Comparison of ENCODE assay signal across 9 mouse cellular contexts in the genomic region with DNA sequence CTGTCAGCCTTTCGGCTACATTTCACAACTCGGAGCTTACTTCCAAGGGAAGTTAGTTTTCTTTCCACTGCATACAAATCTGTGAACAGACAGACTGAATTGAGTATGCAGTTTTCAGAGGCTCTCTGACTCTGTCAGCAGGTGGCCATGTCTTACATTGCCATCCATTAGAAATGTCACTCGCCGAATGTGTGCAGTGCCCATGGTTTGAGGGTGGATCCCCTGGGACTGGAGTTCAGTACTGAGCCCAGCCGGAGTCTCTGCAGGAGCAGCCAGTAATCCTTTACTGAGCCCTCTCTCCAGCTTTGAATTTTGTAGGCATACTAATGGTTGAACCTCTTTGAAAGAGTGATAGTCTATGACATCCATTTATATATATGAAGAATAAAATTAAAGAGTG. TPM values are rescaled to one million over a fixed set of nuclear protein-coding genes. Genes with fewer than 3 reads are reported as not detected.
DNase-seq lines count a peak whose midpoint lies in the region; ATAC-seq and TF ChIP-seq lines count a peak whose summit lies in the region.
"Had no signal": no experiment of that assay in that cellular context is flagged by ENCODE, and none has a peak within 500 bp of the region (broad histone marks: within the 10 kb centered on the region; RNA-seq: fewer than 3 reads in every experiment).

No protein-coding gene starts in this region.

- no peaks in the 10 kb centered on the region for H3K27me3 ChIP-seq in heart, postnatal 0 days (ENCODE audit: control insufficient read depth, insufficient read depth, low read length)
- H3K27me3 ChIP-seq in heart, adult 2 months (ENCODE audit: control insufficient read depth, insufficient read depth, low read length), result no peaks in the 10 kb centered on the region
- no peaks in the 10 kb centered on the region for H3K27me3 ChIP-seq in embryonic facial prominence, embryonic 10.5 days (replicated peaks; ENCODE audit: low read depth, poor library complexity, severe bottlenecking)
- H3K27me3 ChIP-seq in hindbrain, embryonic 11.5 days (ENCODE audit: control insufficient read depth, insufficient read depth, low read length), result no peaks in the 10 kb centered on the region
- H3K27me3 ChIP-seq in midbrain, embryonic 13.5 days, result no peaks in the 10 kb centered on the region

- no peak for TF ChIP-seq EP300 in heart, postnatal 0 days (IDR thresholded peaks at IDR 0.05; ENCODE audit: low read depth)
- TF ChIP-seq EP300 in heart, adult 2 months (IDR thresholded peaks at IDR 0.05; ENCODE audit: insufficient read depth, low read depth, low read length), result no peak

- H3K27ac ChIP-seq in heart, postnatal 0 days (ENCODE audit: low read depth), result no peak overlapping the region
- H3K27ac ChIP-seq in heart, adult 2 months, result no peak overlapping the region; the same call in 1 of the 2 replicates
- no peak overlapping the region for H3K27ac ChIP-seq in embryonic facial prominence, embryonic 10.5 days (replicated peaks)
- no peak overlapping the region for H3K27ac ChIP-seq in hindbrain, embryonic 11.5 days (ENCODE audit: low read depth, low read length)
- H3K27ac ChIP-seq in midbrain, embryonic 13.5 days, result no peak overlapping the region

- H3K9me3 ChIP-seq in heart, postnatal 0 days (replicated peaks; ENCODE audit: control insufficient read depth, low read length), result no peaks in the 10 kb centered on the region
- no peaks in the 10 kb centered on the region for H3K9me3 ChIP-seq in embryonic facial prominence, embryonic 10.5 days
- no peaks in the 10 kb centered on the region for H3K9me3 ChIP-seq in hindbrain, embryonic 11.5 days (ENCODE audit: control insufficient read depth, low read length)
- H3K9me3 ChIP-seq in midbrain, embryonic 13.5 days, result no peaks in the 10 kb centered on the region

- H3K36me3 ChIP-seq in heart, postnatal 0 days (replicated peaks; ENCODE audit: control insufficient read depth, insufficient read depth, low read length), result no peaks in the 10 kb centered on the region
- peaks cover 5% of the 10 kb centered on the region for H3K36me3 ChIP-seq in heart, adult 2 months (ENCODE audit: control insufficient read depth, insufficient read depth, low read length)
- peaks cover 24% of the 10 kb centered on the region for H3K36me3 ChIP-seq in embryonic facial prominence, embryonic 10.5 days (replicated peaks)
- no peaks in the 10 kb centered on the region for H3K36me3 ChIP-seq in hindbrain, embryonic 11.5 days (ENCODE audit: control insufficient read depth, insufficient read depth, low read length)
- 0 out of 2 replicates have a peak, but pooled peaks cover 5% of the 10 kb centered on the region for H3K36me3 ChIP-seq in midbrain, embryonic 13.5 days

- WGBS in heart, postnatal 0 days, result 60% methylated on average over 5 of the region's 5 CpGs
- WGBS in heart, adult 2 months, result 35% methylated on average over 5 of the region's 5 CpGs
- WGBS in embryonic facial prominence, embryonic 10.5 days, result 73% methylated on average over 5 of the region's 5 CpGs
- 50% methylated on average over 5 of the region's 5 CpGs for WGBS in hindbrain, embryonic 11.5 days
- WGBS in midbrain, embryonic 13.5 days, result 36% methylated on average over 5 of the region's 5 CpGs

- peaks cover 21% of the 10 kb centered on the region for H3K4me1 ChIP-seq in heart, postnatal 0 days (ENCODE audit: control insufficient read depth, insufficient read depth)
- peaks cover 8% of the 10 kb centered on the region for H3K4me1 ChIP-seq in heart, adult 2 months (ENCODE audit: control insufficient read depth, insufficient read depth, low read length)
- H3K4me1 ChIP-seq in embryonic facial prominence, embryonic 10.5 days, result peaks cover 35% of the 10 kb centered on the region
- peaks cover 2% of the 10 kb centered on the region; the same call in 1 of the 2 replicates for H3K4me1 ChIP-seq in hindbrain, embryonic 11.5 days (replicated peaks; ENCODE audit: control insufficient read depth, insufficient read depth, low read length)
- H3K4me1 ChIP-seq in midbrain, embryonic 13.5 days (replicated peaks), result peaks cover 39% of the 10 kb centered on the region

- peak overlapping the region; percentile 92 for H3K4me2 ChIP-seq in heart, postnatal 0 days (ENCODE audit: low read depth, low read length)
- H3K4me2 ChIP-seq in hindbrain, embryonic 11.5 days (replicated peaks; ENCODE audit: low read depth, low read length), result peak overlapping the region; percentile 64
- H3K4me2 ChIP-seq in midbrain, embryonic 13.5 days (replicated peaks), result peak overlapping the region; percentile 77

- no peak for ATAC-seq in heart, postnatal 0 days (ENCODE audit: insufficient read depth, low read depth)
- ATAC-seq in hindbrain, embryonic 11.5 days (ENCODE audit: low FRiP score), result no peak
- ATAC-seq in midbrain, embryonic 13.5 days, result no peak
- no peak for ATAC-seq in monocyte, adult 5-6 weeks (replicated peaks; ENCODE audit: insufficient number of reproducible peaks, low FRiP score, low TSS enrichment, poor library complexity, severe bottlenecking)

- no peak overlapping the region for H3K9ac ChIP-seq in heart, postnatal 0 days (replicated peaks; ENCODE audit: low read depth, low read length)
- no peak overlapping the region for H3K9ac ChIP-seq in heart, adult 2 months (ENCODE audit: low read depth, low read length)
- no peak overlapping the region for H3K9ac ChIP-seq in hindbrain, embryonic 11.5 days (ENCODE audit: low read depth, low read length)
- H3K9ac ChIP-seq in midbrain, embryonic 13.5 days (replicated peaks), result peak overlapping the region; percentile 98

- TF ChIP-seq CTCF in heart, postnatal 0 days (IDR thresholded peaks at IDR 0.05; ENCODE audit: low read depth), result no peak
- TF ChIP-seq CTCF in heart, adult 2 months (IDR thresholded peaks at IDR 0.05), result no peak

- intact Hi-C loops in heart, adult 2 months (cut with DNase I), result loop anchor here (5.0 kb wide), 1 partner anchor 186 kb away; a partner anchor contains a TSS

- DNase-seq in heart, postnatal 0 days (ENCODE audit: low spot score), result no peak
- DNase-seq in heart, adult 2 months, result no peak
- no peak for DNase-seq in embryonic facial prominence, embryonic 10.5 days (ENCODE audit: low spot score)
- peak; percentile 36 for DNase-seq in hindbrain, embryonic 11.5 days (ENCODE audit: low spot score)
- DNase-seq in adrenal gland, adult 8-10 months, result no peak
- DNase-seq in yolk sac, embryonic 10.5 days (ENCODE audit: low spot score), result no peak
- DNase-seq: layer of hippocampus, adult 9-11 months had no signal

- H3K79me2 ChIP-seq in heart, adult 2 months (replicated peaks; ENCODE audit: control insufficient read depth, insufficient read depth, low read length), result peaks cover 7% of the 10 kb centered on the region

- H3K4me3 ChIP-seq in heart, postnatal 0 days (ENCODE audit: low read depth, low read length), result no peak overlapping the region
- H3K4me3 ChIP-seq in heart, adult 2 months, result no peak overlapping the region
- peak overlapping the region; percentile 98; the same call in 1 of the 2 replicates for H3K4me3 ChIP-seq in embryonic facial prominence, embryonic 10.5 days
- peak overlapping the region; percentile 19; the same call in 1 of the 2 replicates for H3K4me3 ChIP-seq in hindbrain, embryonic 11.5 days (ENCODE audit: low read depth, low read length)
- peak overlapping the region; percentile 99 for H3K4me3 ChIP-seq in midbrain, embryonic 13.5 days (replicated peaks)

- TF ChIP-seq POLR2A in heart, adult 2 months (IDR thresholded peaks at IDR 0.05; ENCODE audit: insufficient read depth, low read depth, low read length), result no peak

RNA-seq across cellular contexts. Expression of a gene that starts 2.4 kb away (rescaled TPM):
- total RNA-seq in heart, postnatal 0 days (2014; rRNA removed; ENCODE audit: low replicate concordance), result 27.0 and 29.9 TPM in 2 replicates
- 10.3 and 10.5 TPM in 2 replicates for polyA plus RNA-seq in heart, postnatal 0 days (2015; fragmentation: Nextera tagmentation; extraction: Ambion mirVana)
- 10 to 100 TPM; 29.2 to 33.5 TPM for total RNA-seq in heart, adult 2 months (2021)
- 4.2 and 8.3 TPM in 2 replicates for polyA plus RNA-seq in heart, adult 2 months (2012; rRNA removed)
- 17.0 and 18.0 TPM in 2 replicates for polyA plus RNA-seq in embryonic facial prominence, embryonic 10.5 days (2016; fragmentation: Nextera tagmentation; extraction: Ambion mirVana)
- polyA plus RNA-seq in hindbrain, embryonic 11.5 days (2014; fragmentation: Nextera tagmentation; extraction: Ambion mirVana), result 44.5 and 49.4 TPM in 2 replicates
- 27.5 and 30.0 TPM in 2 replicates for polyA plus RNA-seq in midbrain, embryonic 13.5 days (2015; fragmentation: Nextera tagmentation; extraction: Ambion mirVana)
- 10 to 100 TPM; 24.4 to 32.9 (median 26.3) TPM for total RNA-seq in adrenal gland, adult 8-10 months (2022)
- total RNA-seq in monocyte, adult 5-6 weeks (2017), result 44.4 to 55.2 TPM (median 54.8 TPM) in 3 replicates

RNA-seq across cellular contexts. Expression of a gene that starts 17.4 kb away (rescaled TPM):
- 65.6 and 96.7 TPM in 2 replicates for total RNA-seq in heart, postnatal 0 days (2014; rRNA removed; ENCODE audit: low replicate concordance)
- 209 and 213 TPM in 2 replicates for polyA plus RNA-seq in heart, postnatal 0 days (2015; fragmentation: Nextera tagmentation; extraction: Ambion mirVana)
- 10 to 100 TPM; 39.5 to 47.3 TPM for total RNA-seq in heart, adult 2 months (2021)
- 34.6 and 47.3 TPM in 2 replicates for polyA plus RNA-seq in heart, adult 2 months (2012; rRNA removed)
- 287 and 298 TPM in 2 replicates for polyA plus RNA-seq in embryonic facial prominence, embryonic 10.5 days (2016; fragmentation: Nextera tagmentation; extraction: Ambion mirVana)
- polyA plus RNA-seq in hindbrain, embryonic 11.5 days (2014; fragmentation: Nextera tagmentation; extraction: Ambion mirVana), result 243 and 251 TPM in 2 replicates
- 213 and 220 TPM in 2 replicates for polyA plus RNA-seq in midbrain, embryonic 13.5 days (2015; fragmentation: Nextera tagmentation; extraction: Ambion mirVana)
- total RNA-seq in adrenal gland, adult 8-10 months (2022), result 10 to 100 TPM; 65.1 to 81.0 (median 68.4) TPM
- 18.9 to 40.3 TPM (median 27.6 TPM) in 3 replicates for total RNA-seq in monocyte, adult 5-6 weeks (2017)

RNA-seq across cellular contexts. Expression of a gene that starts 45.8 kb away (rescaled TPM):
- 30.2 and 128 TPM in 2 replicates for total RNA-seq in heart, postnatal 0 days (2014; rRNA removed; ENCODE audit: low replicate concordance)
- polyA plus RNA-seq in heart, postnatal 0 days (2015; fragmentation: Nextera tagmentation; extraction: Ambion mirVana), result 67.5 and 68.8 TPM in 2 replicates
- total RNA-seq in heart, adult 2 months (2021), result 10 to 100 TPM; 56.7 to 66.7 TPM
- polyA plus RNA-seq in heart, adult 2 months (2012; rRNA removed), result 70.8 and 77.6 TPM in 2 replicates
- 89.3 and 94.8 TPM in 2 replicates for polyA plus RNA-seq in embryonic facial prominence, embryonic 10.5 days (2016; fragmentation: Nextera tagmentation; extraction: Ambion mirVana)
- 82.3 and 86.9 TPM in 2 replicates for polyA plus RNA-seq in hindbrain, embryonic 11.5 days (2014; fragmentation: Nextera tagmentation; extraction: Ambion mirVana)
- polyA plus RNA-seq in midbrain, embryonic 13.5 days (2015; fragmentation: Nextera tagmentation; extraction: Ambion mirVana), result 66.3 and 66.7 TPM in 2 replicates
- total RNA-seq in adrenal gland, adult 8-10 months (2022), result 10 to 100 TPM; 86.6 to 96.8 (median 91.1) TPM
- 31.5 to 57.2 TPM (median 39.3 TPM) in 3 replicates for total RNA-seq in monocyte, adult 5-6 weeks (2017)

RNA-seq across cellular contexts. Expression of a gene that starts 54.3 kb away (rescaled TPM):
- total RNA-seq in heart, postnatal 0 days (2014; rRNA removed; ENCODE audit: low replicate concordance), result 18.4 and 27.7 TPM in 2 replicates
- 19.9 and 20.4 TPM in 2 replicates for polyA plus RNA-seq in heart, postnatal 0 days (2015; fragmentation: Nextera tagmentation; extraction: Ambion mirVana)
- 1 to 10 TPM; 9.2 to 9.5 TPM for total RNA-seq in heart, adult 2 months (2021)
- 14.6 and 28.0 TPM in 2 replicates for polyA plus RNA-seq in heart, adult 2 months (2012; rRNA removed)
- polyA plus RNA-seq in embryonic facial prominence, embryonic 10.5 days (2016; fragmentation: Nextera tagmentation; extraction: Ambion mirVana), result 38.3 and 39.2 TPM in 2 replicates
- polyA plus RNA-seq in hindbrain, embryonic 11.5 days (2014; fragmentation: Nextera tagmentation; extraction: Ambion mirVana), result 29.8 and 30.0 TPM in 2 replicates
- polyA plus RNA-seq in midbrain, embryonic 13.5 days (2015; fragmentation: Nextera tagmentation; extraction: Ambion mirVana), result 29.9 and 33.6 TPM in 2 replicates
- total RNA-seq in adrenal gland, adult 8-10 months (2022), result 10 to 100 TPM; 29.6 to 37.0 (median 30.5) TPM
- 9.7 to 17.0 TPM (median 10.1 TPM) in 3 replicates for total RNA-seq in monocyte, adult 5-6 weeks (2017)

Comparison
In these comparisons a context has a peak if more than half of its experiments do, and no peak if none do; other contexts are left out.
1. H3K4me3 ChIP-seq: peak in embryonic facial prominence, embryonic 10.5 days (single experiment), hindbrain, embryonic 11.5 days (single experiment) and midbrain, embryonic 13.5 days (single experiment); none in heart, postnatal 0 days (single experiment) and heart, adult 2 months (single experiment).
2. Peak in every context shown above with its lines, with median percentiles within 50 percentile points of each other: H3K4me2 ChIP-seq.